Mouse (Mus musculus) thymus, adult 2 months (tissue): ENCODE data around the gene Krt24. TPM values are rescaled to one million over a fixed set of nuclear protein-coding genes. Genes with fewer than 3 reads are reported as not detected.

Experiments used
- DNase-seq: peaks from one replicate; pipeline ENCODE4 v3.0.0; 2021
- H3K27ac ChIP-seq: fragments of 200-500 bp; 2 replicates; pipeline ENCODE4 v1.5.1; 2012; ENCODE audit warnings: low read length, control low read depth; ENCODE audit not compliant: control insufficient read depth, insufficient read depth
- H3K27me3 ChIP-seq: fragments of 200-500 bp; 2 replicates; pipeline ENCODE4 v1.6.1; 2012; ENCODE audit warnings: mild to moderate bottlenecking, low read length, moderate library complexity, mixed read lengths; ENCODE audit not compliant: control insufficient read depth, insufficient read depth
- H3K36me3 ChIP-seq: fragments of 200-500 bp; 2 replicates; pipeline ENCODE4 v1.6.1; 2012; ENCODE audit warnings: mild to moderate bottlenecking, low read length, moderate library complexity; ENCODE audit not compliant: control insufficient read depth, insufficient read depth
- H3K4me1 ChIP-seq: fragments of 200-500 bp; replicated peaks from 2 replicates; pipeline ENCODE4 v1.6.1; 2012; ENCODE audit warnings: low read length; ENCODE audit not compliant: control insufficient read depth, insufficient read depth
- H3K4me3 ChIP-seq: fragments of 200-500 bp; 2 replicates; pipeline ENCODE4 v1.5.1; 2012; ENCODE audit warnings: mild to moderate bottlenecking, low read length, control low read depth, moderate library complexity; ENCODE audit not compliant: control insufficient read depth, insufficient read depth
- CTCF ChIP-seq: fragments of 200-500 bp; IDR thresholded peaks from 2 replicates; pipeline ENCODE4 v1.5.1; 2012; ENCODE audit warnings: mild to moderate bottlenecking, control low read depth, low read length, moderate library complexity, borderline replicate concordance; ENCODE audit not compliant: control insufficient read depth, poor library complexity, insufficient read depth; ENCODE audit errors: extremely low read depth
- POLR2A ChIP-seq: fragments of 200-500 bp; IDR thresholded peaks from 2 replicates; pipeline ENCODE4 v1.6.1; 2012; ENCODE audit warnings: mild to moderate bottlenecking, low read length, control low read depth, moderate library complexity; ENCODE audit not compliant: control insufficient read depth, poor library complexity, insufficient read depth; ENCODE audit errors: extremely low read depth
- WGBS: fragments of 180-500 bp; shearing (Covaris S2); methylation state at CpG from one replicate; pipeline ENCODE4 v1.1.7; 2018; 5-methylcytosine and 5-hydroxymethylcytosine counted together
- polyA plus RNA-seq: library from polyadenylated mRNA; depleted of rRNA; stranded (reverse); fragments of >200 nt; gene quantifications from 2 replicates; pipeline ENCODE4 v1.2.3, GENCODE M21; 2012

The Krt24 gene
- polyA plus RNA-seq, 1 experiment = 0.12 TPM

GRCm38 (mm10) chr11:99279986-99280385 is 5.1 kb downstream of the Krt24 start:
- H3K36me3 ChIP-seq = no peaks in the 10 kb centered on the region
- no peaks in the 10 kb centered on the region for H3K27me3 ChIP-seq
- DNase-seq = no peak
- WGBS = 43% methylated on average over 5 of the region's 5 CpGs
- H3K4me1 ChIP-seq = no peaks in the 10 kb centered on the region
- TF ChIP-seq CTCF (no peak), POLR2A (no peak)
- H3K4me3 ChIP-seq = no peak overlapping the region
- no peak overlapping the region for H3K27ac ChIP-seq

- Histone ChIP-seq H3K27ac (no peak overlapping the region), H3K4me3 (no peak overlapping the region), H3K36me3 (no peaks in the 10 kb centered on the region), H3K4me1 (no peaks in the 10 kb centered on the region), H3K27me3 (no peaks in the 10 kb centered on the region)
- WGBS = 80% methylated on average over 7 of the region's 7 CpGs
- no peak for DNase-seq
- TF ChIP-seq POLR2A (no peak), CTCF (no peak)
Measured at GRCm38 (mm10) chr11:99276786-99277185, 8.3 kb downstream of the Krt24 start.

GRCm38 (mm10) chr11:99275624-99276023 is 9.4 kb downstream of the Krt24 start:
- 94% methylated on average over 6 of the region's 6 CpGs for WGBS

GRCm38 (mm10) chr11:99272721-99273120 is 12.3 kb downstream of the Krt24 start:
- no peaks in the 10 kb centered on the region for H3K27me3 ChIP-seq
- no peak for DNase-seq
- 94% methylated on average over 4 of the region's 4 CpGs for whole genome bisulfite sequencing
- no peak overlapping the region for H3K27ac ChIP-seq
- TF ChIP-seq CTCF (no peak), POLR2A (no peak)
- H3K36me3 ChIP-seq = no peaks in the 10 kb centered on the region
- H3K4me1 ChIP-seq = no peaks in the 10 kb centered on the region
- no peak overlapping the region for H3K4me3 ChIP-seq

More at GRCm38 (mm10) chr11:99275624-99276023, 9.4 kb downstream of the Krt24 start:
- no peak overlapping the region for H3K27ac ChIP-seq
- TF ChIP-seq POLR2A (no peak), CTCF (no peak)
- H3K4me3 ChIP-seq = no peak overlapping the region
- DNase-seq = no peak
- no peaks in the 10 kb centered on the region for H3K36me3 ChIP-seq
- no peaks in the 10 kb centered on the region for H3K27me3 ChIP-seq
- H3K4me1 ChIP-seq = no peaks in the 10 kb centered on the region

- no peaks in the 10 kb centered on the region for H3K4me1 ChIP-seq
- no peak overlapping the region for H3K4me3 ChIP-seq
- no peak overlapping the region for H3K27ac ChIP-seq
- no peaks in the 10 kb centered on the region for H3K36me3 ChIP-seq
- no peak for TF ChIP-seq CTCF
- no peak for TF ChIP-seq POLR2A
- H3K27me3 ChIP-seq = no peaks in the 10 kb centered on the region; the same call in 1 of the 2 replicates
- WGBS = 92% methylated on average over 7 of the region's 7 CpGs
- no peak for DNase-seq
Measured at GRCm38 (mm10) chr11:99269192-99269591, 15.9 kb downstream of the Krt24 start.

GRCm38 (mm10) chr11:99265796-99266195 is 19.3 kb downstream of the Krt24 start:
- H3K36me3 ChIP-seq = no peaks in the 10 kb centered on the region
- H3K4me1 ChIP-seq = no peaks in the 10 kb centered on the region
- H3K27ac ChIP-seq = no peak overlapping the region
- TF ChIP-seq CTCF (no peak), POLR2A (no peak)
- no peaks in the 10 kb centered on the region; the same call in 1 of the 2 replicates for H3K27me3 ChIP-seq
- H3K4me3 ChIP-seq = no peak overlapping the region
- DNase-seq = no peak
- 37% methylated on average over 9 of the region's 9 CpGs for WGBS

GRCm38 (mm10) chr11:99265220-99265619 is 19.8 kb downstream of the Krt24 start:
- H3K27ac ChIP-seq = no peak overlapping the region
- no peaks in the 10 kb centered on the region for H3K4me1 ChIP-seq
- no peak for DNase-seq
- no peaks in the 10 kb centered on the region; the same call in 1 of the 2 replicates for H3K27me3 ChIP-seq
- no peaks in the 10 kb centered on the region for H3K36me3 ChIP-seq
- TF ChIP-seq CTCF = no peak
- TF ChIP-seq POLR2A = no peak
- WGBS = 77% methylated on average over 9 of the region's 9 CpGs
- H3K4me3 ChIP-seq = no peak overlapping the region
